Mouse (Mus musculus): ENCODE measurements around the gene Sema7a.

The Sema7a gene

GRCm38 (mm10) chr9:57940349-57940794 is 460 bp downstream of the Sema7a start:
- no peak for DNase-seq

- DNase-seq, result no peak
Measured at GRCm38 (mm10) chr9:57940861-57941638, 1.1 kb downstream of the Sema7a start.

- DNase-seq, result no peak
Measured at GRCm38 (mm10) chr9:57942039-57942438, 2.1 kb downstream of the Sema7a start.

- no peak for DNase-seq
Measured at GRCm38 (mm10) chr9:57943067-57943466, 3.2 kb downstream of the Sema7a start.

- peak; percentile 23 for DNase-seq
Measured at GRCm38 (mm10) chr9:57944572-57944971, 4.7 kb downstream of the Sema7a start.

- DNase-seq, result no peak
Measured at GRCm38 (mm10) chr9:57945771-57946616, 6.1 kb downstream of the Sema7a start.

- no peak for DNase-seq
Measured at GRCm38 (mm10) chr9:57947381-57948030, 7.6 kb downstream of the Sema7a start.

GRCm38 (mm10) chr9:57948333-57948931 is 8.5 kb downstream of the Sema7a start:
- no peak for DNase-seq

- DNase-seq, result no peak
Measured at GRCm38 (mm10) chr9:57949102-57949704, 9.3 kb downstream of the Sema7a start.

- no peak for DNase-seq
Measured at GRCm38 (mm10) chr9:57949879-57950278, 10.0 kb downstream of the Sema7a start.

- no peak for DNase-seq
Measured at GRCm38 (mm10) chr9:57950519-57950918, 10.6 kb downstream of the Sema7a start.

- no peak for DNase-seq
Measured at GRCm38 (mm10) chr9:57951993-57952392, 12.1 kb downstream of the Sema7a start.

- no peak for DNase-seq
Measured at GRCm38 (mm10) chr9:57954962-57955744, 15.2 kb downstream of the Sema7a start.

GRCm38 (mm10) chr9:57955764-57956163 is 15.9 kb downstream of the Sema7a start:
- DNase-seq, result no peak

- no peak for DNase-seq
Measured at GRCm38 (mm10) chr9:57956196-57956837, 16.4 kb downstream of the Sema7a start.

- no peak for DNase-seq
Measured at GRCm38 (mm10) chr9:57956838-57957236, 16.9 kb downstream of the Sema7a start.

- no peak for DNase-seq
Measured at GRCm38 (mm10) chr9:57958615-57959014, 18.7 kb downstream of the Sema7a start.

- DNase-seq, result no peak
Measured at GRCm38 (mm10) chr9:57959399-57959798, 19.5 kb downstream of the Sema7a start.

GRCm38 (mm10) chr9:57959886-57960866 is 20.3 kb downstream of the Sema7a start:
- DNase-seq, result no peak

- DNase-seq, result no peak
Measured at GRCm38 (mm10) chr9:57961226-57961625, 21.3 kb downstream of the Sema7a start.

Data from kidney, adult 11 months (tissue).